Mouse (Mus musculus): ENCODE measurements around the gene Tdrd12. TPM values are rescaled to one million over a fixed set of nuclear protein-coding genes. Genes with fewer than 3 reads are reported as not detected.

Gene Tdrd12
- polyA plus RNA-seq (2015; fragmentation: Illumina TruSeq; extraction: RNeasy Lipid Tissue Mini Kit (QIAGEN cat#74804); ENCODE audit: low read depth, low replicate concordance), result 0.12 TPM

GRCm38 (mm10) chr7:35537562-35537961, at the start of gene Tdrd12:
TSS of gene Tdrd12 (minus strand) at chr7:35537745.

GRCm38 (mm10) chr7:35586055-35586905, 48.7 kb upstream of the Tdrd12 start, which contains the start of gene Ankrd27:
TSS of gene Ankrd27 (plus strand) at chr7:35586244.

GRCm38 (mm10) chr7:35585191-35586054, 47.9 kb upstream of the Tdrd12 start, which contains the start of gene Rgs9bp:
TSS of gene Rgs9bp (minus strand) at chr7:35585582.

GRCm38 (mm10) chr7:35556205-35556603, 18.7 kb upstream of the Tdrd12 start, which contains the start of gene Nudt19:
TSS of gene Nudt19 (minus strand) at chr7:35556304.

GRCm38 (mm10) chr7:35447996-35448846, 89.3 kb downstream of the Tdrd12 start, which contains the start of gene Slc7a9:
TSS of gene Slc7a9 (plus strand) at chr7:35448796.

Other genes starting within 250 kb of the Tdrd12 start
- 17.5 TPM for gene Gpatch1, start 219.3 kb downstream of the Tdrd12 start, polyA plus RNA-seq (2015; fragmentation: Illumina TruSeq; extraction: RNeasy Lipid Tissue Mini Kit (QIAGEN cat#74804); ENCODE audit: low read depth, low replicate concordance)
- gene Rhpn2, start 203.6 kb downstream of the Tdrd12 start, polyA plus RNA-seq (2015; fragmentation: Illumina TruSeq; extraction: RNeasy Lipid Tissue Mini Kit (QIAGEN cat#74804); ENCODE audit: low read depth, low replicate concordance), result 5.9 TPM
- 7.1 TPM for gene Faap24, start 140.9 kb downstream of the Tdrd12 start, polyA plus RNA-seq (2015; fragmentation: Illumina TruSeq; extraction: RNeasy Lipid Tissue Mini Kit (QIAGEN cat#74804); ENCODE audit: low read depth, low replicate concordance)
- gene Cep89, start 140.7 kb downstream of the Tdrd12 start, polyA plus RNA-seq (2015; fragmentation: Illumina TruSeq; extraction: RNeasy Lipid Tissue Mini Kit (QIAGEN cat#74804); ENCODE audit: low read depth, low replicate concordance), result 17.4 TPM
- not detected for gene Slc7a9, start 88.9 kb downstream of the Tdrd12 start, polyA plus RNA-seq (2015; fragmentation: Illumina TruSeq; extraction: RNeasy Lipid Tissue Mini Kit (QIAGEN cat#74804); ENCODE audit: low read depth, low replicate concordance)
- gene Nudt19, start 18.6 kb upstream of the Tdrd12 start, polyA plus RNA-seq (2015; fragmentation: Illumina TruSeq; extraction: RNeasy Lipid Tissue Mini Kit (QIAGEN cat#74804); ENCODE audit: low read depth, low replicate concordance), result 163 TPM
- 0.22 TPM for gene Rgs9bp, start 47.8 kb upstream of the Tdrd12 start, polyA plus RNA-seq (2015; fragmentation: Illumina TruSeq; extraction: RNeasy Lipid Tissue Mini Kit (QIAGEN cat#74804); ENCODE audit: low read depth, low replicate concordance)
- 26.4 TPM for gene Ankrd27, start 48.5 kb upstream of the Tdrd12 start, polyA plus RNA-seq (2015; fragmentation: Illumina TruSeq; extraction: RNeasy Lipid Tissue Mini Kit (QIAGEN cat#74804); ENCODE audit: low read depth, low replicate concordance)
- gene Pdcd5, start 109.8 kb upstream of the Tdrd12 start, polyA plus RNA-seq (2015; fragmentation: Illumina TruSeq; extraction: RNeasy Lipid Tissue Mini Kit (QIAGEN cat#74804); ENCODE audit: low read depth, low replicate concordance), result 113 TPM
- gene Dpy19l3, start 216.7 kb upstream of the Tdrd12 start, polyA plus RNA-seq (2015; fragmentation: Illumina TruSeq; extraction: RNeasy Lipid Tissue Mini Kit (QIAGEN cat#74804); ENCODE audit: low read depth, low replicate concordance), result 22.1 TPM

Data from brain, adult 10 weeks (tissue).